Mouse (Mus musculus): ENCODE measurements at regions not wholly inside any gene's neighbourhood (a gene's known extent, or its start where the extent isn't known, plus 50 kb on each side); places are given as distances from the start of the nearest gene placed in this dataset.
"Not testable (repeated sequence)": the region's sequence is repeated elsewhere in the genome, so short reads cannot be mapped to it uniquely, and the experiment has no call there.

DNA sequence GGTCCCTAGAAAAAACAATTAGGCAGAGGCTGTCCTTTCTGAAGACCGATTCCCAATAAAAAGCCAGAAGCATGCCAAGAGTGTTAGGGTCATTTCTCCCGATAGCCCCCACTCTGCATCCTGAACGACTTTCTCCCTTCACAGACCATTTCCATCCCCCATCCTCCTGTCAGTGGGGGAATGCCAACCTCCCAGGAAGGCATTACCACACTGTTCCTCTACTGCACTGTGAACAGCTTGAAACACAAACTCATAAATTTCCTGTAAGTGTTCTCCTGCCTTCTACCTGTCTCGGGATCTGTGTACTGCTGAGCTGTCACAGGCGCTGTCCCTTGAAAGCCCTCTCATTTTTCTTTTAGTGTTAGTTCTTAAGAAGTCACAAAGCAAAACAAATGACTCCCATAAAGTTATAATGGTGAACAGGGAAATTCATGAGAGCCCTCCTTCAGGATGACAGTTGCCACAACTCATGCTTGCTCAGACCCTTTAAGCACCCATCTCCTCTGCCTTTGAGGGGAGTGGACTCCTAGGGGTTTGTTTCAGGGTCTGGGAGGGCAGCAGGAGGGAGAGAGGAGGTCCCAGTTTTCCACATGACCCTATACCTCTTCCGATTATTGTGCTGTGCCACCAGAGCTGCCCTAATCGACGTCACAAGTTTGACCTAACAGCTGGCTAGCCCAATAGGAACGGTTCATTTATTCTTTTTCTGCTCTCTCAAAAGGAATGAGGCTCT, 139.9 kb downstream of the Rchy1 start:
- DNase-seq: no peak

GRCm38 (mm10) chr5:91818800-91819199, 144.1 kb downstream of the Rchy1 start:
- no peak for DNase-seq

DNA sequence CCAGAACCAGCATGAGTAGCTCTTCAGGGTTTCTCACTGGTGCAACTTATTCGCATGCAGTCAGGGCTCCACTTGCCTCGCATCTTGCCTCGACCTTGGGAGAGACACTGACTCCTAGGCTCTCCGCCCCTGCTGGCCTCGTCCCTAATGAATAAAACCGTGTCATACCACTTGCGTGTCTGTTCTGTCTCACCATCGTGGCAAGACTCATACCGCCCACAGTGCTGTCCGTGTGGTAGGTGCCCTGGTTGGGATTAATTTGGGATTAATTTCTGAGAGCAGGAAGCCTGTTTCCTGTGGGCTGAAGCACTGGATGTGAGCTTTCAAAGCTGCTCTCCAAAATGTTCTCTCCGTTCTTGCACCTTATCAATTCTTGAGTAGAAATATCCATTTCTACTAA, 144.7 kb downstream of the Rchy1 start:
- DNase-seq: no peak

DNA sequence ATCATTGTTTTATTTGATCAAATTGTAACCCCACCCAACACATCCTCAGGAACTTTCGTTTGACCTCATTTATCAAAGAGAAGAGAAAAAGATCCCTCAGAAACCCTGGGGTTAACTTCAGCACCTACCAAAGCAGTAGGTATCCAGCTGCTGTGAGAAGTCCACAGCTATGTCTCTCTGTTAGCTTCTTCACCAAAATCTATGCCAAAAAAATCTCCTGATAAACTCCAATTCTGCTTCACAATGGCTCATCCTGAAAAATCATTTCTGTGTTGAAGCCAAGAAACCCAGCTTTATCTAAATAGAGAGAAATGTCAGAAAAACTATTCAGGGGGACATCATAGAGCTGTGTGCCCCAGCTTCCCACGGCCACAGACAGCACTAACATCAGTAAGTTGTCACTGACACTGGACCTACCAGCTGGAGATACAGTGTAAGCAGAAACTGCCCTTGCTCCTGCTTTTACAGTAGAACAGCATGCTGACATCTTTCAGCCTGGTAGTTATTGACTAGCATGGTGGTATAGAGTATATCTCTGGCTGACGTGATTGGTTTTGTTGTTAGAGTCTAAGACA, 146.4 kb downstream of the Rchy1 start:
- DNase-seq: no peak

GRCm38 (mm10) chr5:91814956-91815355, 147.9 kb downstream of the Rchy1 start:
- DNase-seq: no peak

GRCm38 (mm10) chr5:91814417-91814762, 148.5 kb downstream of the Rchy1 start:
- no peak for DNase-seq

DNA sequence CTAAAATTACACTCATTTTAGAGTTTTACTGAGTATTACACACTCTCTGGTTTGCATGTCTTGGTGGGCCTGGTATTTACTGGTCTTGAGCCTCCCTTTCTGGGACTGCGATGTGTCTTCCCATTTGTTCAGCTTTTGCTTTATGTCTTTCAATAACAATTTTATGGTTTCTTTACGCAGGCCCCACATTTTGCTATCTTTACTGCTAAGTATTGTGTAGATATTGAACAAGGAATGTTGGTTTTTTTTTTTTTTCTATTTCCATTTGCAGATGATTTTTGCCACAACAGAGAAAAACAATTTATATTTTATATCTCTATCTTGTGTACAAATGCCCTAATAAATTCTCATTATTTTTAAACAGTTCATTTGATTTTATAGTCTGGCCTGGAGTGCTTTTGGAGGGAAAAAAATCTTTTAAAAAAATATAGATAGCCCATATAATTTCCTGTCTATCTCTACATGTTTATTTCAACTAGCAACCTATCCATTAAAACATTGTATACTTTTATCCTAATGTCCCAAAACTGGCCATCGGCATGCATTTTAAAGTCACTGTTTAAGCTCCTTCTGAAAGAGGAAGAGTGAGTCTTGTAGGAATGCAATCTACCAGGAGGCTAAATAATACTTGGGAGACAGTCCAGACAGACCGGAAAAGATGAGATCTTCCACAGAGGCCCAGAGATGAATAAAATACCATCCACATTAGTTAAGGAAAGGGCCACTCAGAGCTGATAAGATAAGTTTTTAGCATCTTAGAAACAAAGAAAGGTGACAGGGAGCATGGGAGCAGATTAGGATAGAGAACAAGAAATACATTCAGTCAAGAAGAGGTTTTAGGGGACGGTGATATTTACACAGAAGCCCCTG, 149.1 kb downstream of the Rchy1 start:
- DNase-seq: no peak

DNA sequence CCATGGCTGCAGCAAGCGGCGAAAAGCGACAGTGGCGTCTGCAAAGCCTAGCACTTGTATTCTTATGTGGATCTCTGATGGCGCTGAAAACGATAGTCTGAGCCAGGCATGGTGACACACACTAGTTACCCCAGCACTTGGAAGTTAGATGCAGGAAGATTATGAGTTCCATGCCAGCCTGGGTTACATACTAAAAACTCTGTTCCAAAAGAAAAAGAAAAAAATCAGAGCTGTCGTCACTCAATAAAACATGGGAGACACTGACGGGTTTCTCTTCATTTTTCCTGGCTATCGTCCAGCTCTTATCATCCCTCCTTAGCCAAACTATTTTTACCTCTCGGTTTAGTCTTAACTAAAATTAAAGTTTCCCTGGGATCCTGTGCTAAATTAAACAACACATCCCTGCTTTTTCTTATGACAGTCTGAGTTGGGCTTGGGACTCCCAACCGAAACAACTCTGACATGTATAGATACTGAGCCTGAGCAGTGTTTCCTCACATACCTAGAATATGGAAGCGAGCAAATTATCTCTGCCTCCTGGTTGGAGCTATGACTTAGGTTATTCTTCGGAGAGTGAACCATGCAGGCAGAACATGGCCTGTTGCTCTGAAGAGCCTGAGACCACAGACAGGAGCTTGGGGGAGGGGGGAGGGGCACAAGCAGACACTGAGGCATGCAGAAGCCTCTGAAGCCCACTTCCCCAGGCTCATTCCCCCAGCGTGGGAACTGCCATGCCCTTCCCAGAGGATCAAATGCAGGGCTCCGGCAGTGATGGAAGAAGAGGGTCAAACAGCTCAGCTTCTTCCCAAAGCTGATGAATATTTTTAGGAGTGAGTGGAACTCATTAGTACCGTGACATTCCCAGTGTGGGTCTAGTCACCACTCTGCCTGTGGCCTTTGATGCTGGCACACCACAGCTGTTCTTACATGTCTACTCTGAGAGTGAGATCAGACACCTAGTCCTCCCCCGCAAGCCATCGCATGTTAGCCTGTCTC, 155.5 kb downstream of the Rchy1 start:
- DNase-seq: no peak

GRCm38 (mm10) chr5:91801297-91801980, 161.4 kb downstream of the Rchy1 start:
- no peak for DNase-seq

DNA sequence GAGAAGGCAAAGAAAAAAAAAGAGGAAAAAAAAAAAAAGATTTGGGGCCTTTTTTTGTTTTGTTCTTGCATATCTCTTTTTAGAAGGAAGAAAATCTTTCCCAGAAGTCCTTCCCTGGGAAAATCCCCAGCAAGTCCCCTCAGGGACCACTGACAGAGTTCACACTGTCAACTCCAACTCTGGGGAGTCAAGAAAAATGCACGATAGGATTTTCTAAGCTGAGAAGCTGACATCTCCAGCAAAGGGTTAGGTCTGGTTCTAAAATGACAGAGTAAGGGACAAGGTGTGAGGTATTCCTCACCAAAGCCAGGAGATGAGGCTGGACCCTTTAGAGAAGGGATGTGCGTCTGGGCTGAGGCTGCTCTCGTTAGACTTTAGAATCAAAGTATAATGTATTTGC, 165.5 kb downstream of the Rchy1 start:
- no peak for DNase-seq

DNA sequence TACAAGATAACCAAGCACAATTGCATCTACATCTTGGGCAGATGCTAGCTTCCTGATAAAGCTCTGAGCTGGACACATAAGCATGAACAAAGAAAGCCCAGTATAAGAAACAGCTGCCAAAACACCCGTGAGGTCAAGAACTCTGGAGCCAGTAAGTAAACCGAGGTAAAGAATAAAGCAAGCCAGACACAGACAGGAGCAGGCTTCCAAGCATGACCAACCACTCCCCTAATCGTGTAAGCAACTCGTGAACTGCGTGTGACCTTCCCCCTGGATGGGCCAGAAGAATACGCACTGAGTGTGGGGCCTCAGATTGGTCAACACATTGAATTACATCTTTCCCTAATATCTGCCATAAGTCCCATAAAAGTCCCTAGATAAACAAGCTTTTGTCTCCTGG, 170.1 kb downstream of the Rchy1 start:
- DNase-seq: no peak

- DNase-seq: no peak
Observed at GRCm38 (mm10) chr5:91790412-91790811, 172.5 kb downstream of the Rchy1 start.

- no peak for DNase-seq
Observed at GRCm38 (mm10) chr5:91783966-91784365, 178.9 kb downstream of the Rchy1 start.

GRCm38 (mm10) chr5:91776971-91777370, 185.9 kb downstream of the Rchy1 start:
- DNase-seq: no peak

- no peak for DNase-seq
Observed at GRCm38 (mm10) chr5:91774065-91774464, 188.8 kb downstream of the Rchy1 start.

DNA sequence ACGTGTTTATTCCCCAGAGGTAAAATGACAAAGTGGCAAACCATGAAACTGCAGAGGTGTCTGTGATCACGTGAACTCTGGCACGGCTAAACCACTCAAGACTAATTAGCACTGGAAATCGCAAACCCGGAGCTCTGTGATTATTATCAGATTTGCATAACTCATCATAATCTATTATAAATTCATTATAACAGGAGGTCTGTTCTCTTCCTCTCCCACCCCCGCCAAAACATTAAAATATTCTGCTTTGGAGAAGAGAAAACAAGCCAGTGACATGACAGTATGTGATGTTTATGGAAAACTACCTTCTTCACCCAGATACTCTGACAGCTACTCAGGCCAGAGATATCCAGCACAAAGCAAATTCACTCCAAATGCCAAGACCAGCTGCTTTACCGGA, 195.0 kb downstream of the Rchy1 start:
- DNase-seq: no peak

DNA sequence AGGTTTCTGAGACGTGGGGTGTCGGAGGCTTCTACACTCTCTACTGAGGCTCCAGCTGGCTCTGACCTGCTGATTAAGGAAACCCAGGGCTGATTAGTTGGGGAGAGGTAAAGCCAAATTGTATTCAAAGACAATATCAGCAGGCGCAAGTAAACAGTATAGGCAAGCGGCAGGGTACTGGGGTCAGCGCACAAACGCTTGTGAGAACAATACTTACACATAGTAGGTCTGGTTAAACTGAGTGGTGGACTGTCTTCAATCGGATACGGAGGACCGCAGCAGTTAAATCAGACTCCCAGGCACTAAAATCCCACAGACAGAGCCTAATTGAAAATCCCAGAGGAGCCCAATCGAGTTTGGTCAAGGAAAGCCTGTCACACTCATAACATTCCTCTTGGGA, 195.8 kb downstream of the Rchy1 start:
- DNase-seq: no peak

DNA sequence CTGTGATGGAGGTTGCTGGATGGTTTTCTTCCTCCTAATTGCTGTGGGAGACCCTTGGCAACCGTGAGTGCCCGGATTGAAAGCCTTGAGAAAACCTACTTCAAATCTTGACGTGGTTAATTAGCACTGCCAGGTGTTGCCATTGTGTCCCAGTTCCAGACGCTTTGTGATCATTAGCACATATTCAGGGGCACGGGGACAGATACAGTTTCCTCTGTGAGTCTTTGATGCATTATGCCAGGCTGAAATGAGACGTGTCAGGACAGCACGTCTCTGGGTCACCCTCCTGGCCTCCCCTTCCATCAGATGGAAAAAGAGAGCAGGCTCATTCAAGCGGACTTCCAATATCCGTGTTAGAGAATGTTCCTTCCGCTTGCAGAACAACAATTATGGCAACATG, 198.2 kb downstream of the Rchy1 start:
- DNase-seq: no peak

GRCm38 (mm10) chr5:91762589-91762988, 200.3 kb downstream of the Rchy1 start:
- no peak for DNase-seq

GRCm38 (mm10) chr5:91755958-91756357, 206.9 kb downstream of the Rchy1 start:
- DNase-seq: no peak

GRCm38 (mm10) chr5:91752846-91753245, 210.0 kb downstream of the Rchy1 start:
- DNase-seq: not testable (repeated sequence)

DNA sequence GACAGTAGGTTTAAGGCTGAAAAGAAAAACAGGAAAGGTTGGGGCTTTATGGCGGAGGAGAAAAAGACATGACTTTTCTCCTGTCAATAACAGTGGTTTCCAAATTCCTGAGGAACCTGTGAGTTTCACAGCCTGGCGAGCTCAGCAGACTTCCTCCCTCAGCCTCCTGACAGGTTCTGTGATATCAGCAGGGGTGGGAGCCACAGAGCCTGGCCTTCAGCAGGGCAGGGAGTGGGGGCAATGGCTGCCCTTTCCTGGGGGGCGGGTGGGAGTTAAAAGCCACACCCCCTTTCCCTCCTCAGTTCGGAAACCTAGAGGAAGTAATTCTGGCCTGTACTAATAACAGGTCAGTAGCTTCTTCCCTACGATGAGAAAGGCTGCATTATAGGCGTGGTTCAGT, 211.7 kb downstream of the Rchy1 start:
- no peak for DNase-seq
